Mouse (Mus musculus) layer of hippocampus, adult 6 months (tissue): Measurements from ENCODE around the gene Hist1h3d. TPM values are rescaled to one million over a fixed set of nuclear protein-coding genes. Genes with fewer than 3 reads are reported as not detected.

ENCODE experiments used
- microRNA-seq: library from miRNA; unstranded; fragments of <30 nt; microRNA quantifications from one replicate; pipeline ENCODE4 v1.2.0, GENCODE M21; 2020
- polyA plus RNA-seq: library from polyadenylated mRNA; unstranded; fragments of <200 nt; fragmentation: Nextera tagmentation; gene quantifications from 2 replicates; pipeline ENCODE4 v1.2.3, GENCODE M21; 2021

Hist1h3d gene
- polyA plus RNA-seq, 1 experiment from 2014 or later, result 0.60 TPM

Small RNAs within 50 kb of the gene (microRNA-seq; reads per million reads assigned to microRNA genes)
- gene Gm44297, result not detected
- not detected for gene Gm44359
- not detected for gene Gm44394

Other genes starting within 250 kb of the Hist1h3d start
- 11.8 and 14.7 TPM in 2 replicates for gene Zfp322a, start 206.6 kb upstream of the Hist1h3d start, polyA plus RNA-seq
- gene Abt1, start 151.9 kb upstream of the Hist1h3d start, polyA plus RNA-seq, result 7.2 and 7.9 TPM in 2 replicates
- gene Btn1a1, start 109.9 kb upstream of the Hist1h3d start, polyA plus RNA-seq, result not detected in 2 replicates
- 0.26 and 0.46 TPM in 2 replicates for gene Btn2a2, start 86.9 kb upstream of the Hist1h3d start, polyA plus RNA-seq
- gene Hist1h4h, start 44.7 kb upstream of the Hist1h3d start, polyA plus RNA-seq, result 62.0 and 135 TPM in 2 replicates
- gene Hist1h2af, start 41.9 kb upstream of the Hist1h3d start, polyA plus RNA-seq, result not detected in 2 replicates
- 1.3 TPM in 1 of 2 replicates, not detected in the other for gene Hist1h3g, start 40.3 kb upstream of the Hist1h3d start, polyA plus RNA-seq
- gene Hist1h2bh, start 32.4 kb upstream of the Hist1h3d start, polyA plus RNA-seq, result 0.20 and 0.25 TPM in 2 replicates
- gene Hist1h3f, start 31.7 kb upstream of the Hist1h3d start, polyA plus RNA-seq, result 0.14 TPM in 1 of 2 replicates, not detected in the other
- not detected in 2 replicates for gene Hist1h4f, start 24.1 kb upstream of the Hist1h3d start, polyA plus RNA-seq
- gene Hist1h1d, start 22.5 kb upstream of the Hist1h3d start, polyA plus RNA-seq, result 0.03 and 0.10 TPM in 2 replicates
- 1.1 and 1.8 TPM in 2 replicates for gene Hist1h3e, start 13.4 kb upstream of the Hist1h3d start, polyA plus RNA-seq
- 8.0 and 8.1 TPM in 2 replicates for gene Hist1h2ae, start 4.5 kb upstream of the Hist1h3d start, polyA plus RNA-seq
- gene Hist1h2bg, start 4.4 kb upstream of the Hist1h3d start, polyA plus RNA-seq, result 3.4 and 4.7 TPM in 2 replicates
- 1.1 TPM in 1 of 2 replicates, not detected in the other for gene Hist1h2bf, start 1.6 kb upstream of the Hist1h3d start, polyA plus RNA-seq
- not detected in 2 replicates for gene Hist1h2ad, start 1.4 kb upstream of the Hist1h3d start, polyA plus RNA-seq
- 7.7 and 14.9 TPM in 2 replicates for gene Hist1h4d, start 5.8 kb downstream of the Hist1h3d start, polyA plus RNA-seq
- 4.3 and 6.3 TPM in 2 replicates for gene Hist1h2be, start 45.4 kb downstream of the Hist1h3d start, polyA plus RNA-seq
- 9.9 and 12.4 TPM in 2 replicates for gene Hist1h1e, start 46.8 kb downstream of the Hist1h3d start, polyA plus RNA-seq
- 2.2 and 4.2 TPM in 2 replicates for gene Hist1h2ac, start 108.2 kb downstream of the Hist1h3d start, polyA plus RNA-seq
- gene Hist1h2bc, start 108.4 kb downstream of the Hist1h3d start, polyA plus RNA-seq, result 125 and 195 TPM in 2 replicates
- gene Hist1h1t, start 120.1 kb downstream of the Hist1h3d start, polyA plus RNA-seq, result not detected in 2 replicates
- 3.0 and 6.5 TPM in 2 replicates for gene Hist1h4c, start 122.7 kb downstream of the Hist1h3d start, polyA plus RNA-seq
- gene Hfe, start 135.1 kb downstream of the Hist1h3d start, polyA plus RNA-seq, result 6.8 and 7.3 TPM in 2 replicates
- 8.2 and 11.8 TPM in 2 replicates for gene Hist1h1c, start 163.0 kb downstream of the Hist1h3d start, polyA plus RNA-seq
- 0.43 and 0.45 TPM in 2 replicates for gene Hist1h3c, start 169.8 kb downstream of the Hist1h3d start, polyA plus RNA-seq
- gene Hist1h2bb, start 171.0 kb downstream of the Hist1h3d start, polyA plus RNA-seq, result 0.92 TPM in 1 of 2 replicates, not detected in the other
- gene Hist1h2ab, start 175.4 kb downstream of the Hist1h3d start, polyA plus RNA-seq, result 3.4 and 5.1 TPM in 2 replicates
- gene Hist1h3b, start 176.5 kb downstream of the Hist1h3d start, polyA plus RNA-seq, result 0.31 TPM in 1 of 2 replicates, not detected in the other
- gene Hist1h4b, start 181.2 kb downstream of the Hist1h3d start, polyA plus RNA-seq, result not detected in 2 replicates
- gene Hist1h4a, start 185.5 kb downstream of the Hist1h3d start, polyA plus RNA-seq, result 0.34 TPM in 1 of 2 replicates, not detected in the other
- not detected in 2 replicates for gene Hist1h3a, start 186.6 kb downstream of the Hist1h3d start, polyA plus RNA-seq
- gene Hist1h1a, start 187.9 kb downstream of the Hist1h3d start, polyA plus RNA-seq, result 0.20 TPM in 1 of 2 replicates, not detected in the other
- not detected in 2 replicates for gene Trim38, start 194.2 kb downstream of the Hist1h3d start, polyA plus RNA-seq
- gene Slc17a2, start 231.2 kb downstream of the Hist1h3d start, polyA plus RNA-seq, result not detected in 2 replicates